Mouse (Mus musculus) kidney, adult 2 months (tissue): ENCODE data around the gene Met. TPM values are rescaled to one million over a fixed set of nuclear protein-coding genes. Genes with fewer than 3 reads are reported as not detected.
A peak's percentile ranks its signal among the peaks of the same experiment; 100 is the strongest.

ENCODE experiments used
- DNase-seq: peaks from one replicate; pipeline ENCODE4 v3.0.0; 2021
- H3K27ac ChIP-seq: fragments of 200-500 bp; 2 replicates; pipeline ENCODE4 v1.5.1; 2012; ENCODE audit warnings: low read depth, low read length, control low read depth, inconsistent platforms; ENCODE audit not compliant: insufficient read depth
- H3K27me3 ChIP-seq: fragments of 200-500 bp; replicated peaks from 2 replicates; pipeline ENCODE4 v1.6.1; 2012; ENCODE audit warnings: mild to moderate bottlenecking, moderate library complexity, low read length, inconsistent platforms; ENCODE audit not compliant: control insufficient read depth, insufficient read depth
- H3K36me3 ChIP-seq: fragments of 200-500 bp; 2 replicates; pipeline ENCODE4 v1.6.1; 2012; ENCODE audit warnings: mild to moderate bottlenecking, moderate library complexity, low read length, inconsistent platforms; ENCODE audit not compliant: control insufficient read depth, insufficient read depth
- H3K4me1 ChIP-seq: fragments of 200-500 bp; 2 replicates; pipeline ENCODE4 v1.6.1; 2011; ENCODE audit warnings: low read length; ENCODE audit not compliant: control insufficient read depth, insufficient read depth
- H3K4me3 ChIP-seq: fragments of 200-500 bp; 2 replicates; pipeline ENCODE4 v1.5.1; 2011; ENCODE audit warnings: mild to moderate bottlenecking, low read depth, low read length, control low read depth; ENCODE audit not compliant: insufficient read depth
- CTCF ChIP-seq: fragments of 200-500 bp; conservative IDR thresholded peaks from 2 replicates; pipeline ENCODE4 v1.5.1; 2011; ENCODE audit warnings: low read depth, mild to moderate bottlenecking, control low read depth, low read length, moderate library complexity, mixed read lengths; ENCODE audit not compliant: insufficient read depth, insufficient read length
- POLR2A ChIP-seq: fragments of 200-500 bp; IDR thresholded peaks from one replicate; pipeline ENCODE4 v1.6.1; 2011; ENCODE audit warnings: low read depth, low read length, control low read depth
- WGBS: fragments of 180-500 bp; shearing (Covaris S2); methylation state at CpG from one replicate; pipeline ENCODE4 v1.1.7; 2018; 5-methylcytosine and 5-hydroxymethylcytosine counted together
- polyA plus RNA-seq: library from polyadenylated mRNA; depleted of rRNA; stranded (reverse); fragments of >200 nt; gene quantifications from 2 replicates; pipeline ENCODE4 v1.2.3, GENCODE M21; 2012

Gene Met
- polyA plus RNA-seq, 1 experiment, result 31.1 TPM

DNA sequence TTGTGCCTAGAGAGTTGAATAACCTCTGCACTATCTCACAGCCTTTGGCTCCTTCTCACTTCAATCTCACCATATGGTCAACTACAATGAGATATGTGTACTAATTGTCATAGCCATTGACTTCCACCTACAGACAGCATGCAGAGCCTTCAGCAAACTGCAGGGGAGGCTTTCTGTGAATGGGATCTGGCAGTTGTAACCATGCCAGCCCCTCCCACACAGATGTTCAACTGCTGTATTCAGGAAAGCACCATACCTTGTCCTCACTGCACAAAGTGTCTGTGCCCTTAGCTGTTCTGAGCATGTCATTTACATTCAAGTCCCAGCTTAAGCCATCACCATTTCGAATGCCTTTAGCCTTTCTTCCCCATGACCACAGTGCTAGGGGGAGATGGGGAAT, 14.2 kb downstream of the Met start:
- H3K27ac ChIP-seq, result no peak overlapping the region
- WGBS, result 87% methylated on average over 1 of the region's 1 CpGs
- no peaks in the 10 kb centered on the region for H3K36me3 ChIP-seq
- H3K27me3 ChIP-seq, result no peaks in the 10 kb centered on the region
- DNase-seq, result no peak
- H3K4me3 ChIP-seq, result no peak overlapping the region
- peaks cover 2% of the 10 kb centered on the region; the same call in 1 of the 2 replicates for H3K4me1 ChIP-seq
- TF ChIP-seq CTCF (no peak), POLR2A (no peak)

GRCm38 (mm10) chr6:17478252-17478651, 14.7 kb downstream of the Met start:
- Histone ChIP-seq H3K4me1 (peaks cover 2% of the 10 kb centered on the region; the same call in 1 of the 2 replicates), H3K36me3 (no peaks in the 10 kb centered on the region), H3K27me3 (no peaks in the 10 kb centered on the region), H3K4me3 (no peak overlapping the region), H3K27ac (no peak overlapping the region)
- DNase-seq, result no peak
- TF ChIP-seq POLR2A (no peak), CTCF (no peak)
- 93% methylated on average over 6 of the region's 6 CpGs for WGBS

DNA sequence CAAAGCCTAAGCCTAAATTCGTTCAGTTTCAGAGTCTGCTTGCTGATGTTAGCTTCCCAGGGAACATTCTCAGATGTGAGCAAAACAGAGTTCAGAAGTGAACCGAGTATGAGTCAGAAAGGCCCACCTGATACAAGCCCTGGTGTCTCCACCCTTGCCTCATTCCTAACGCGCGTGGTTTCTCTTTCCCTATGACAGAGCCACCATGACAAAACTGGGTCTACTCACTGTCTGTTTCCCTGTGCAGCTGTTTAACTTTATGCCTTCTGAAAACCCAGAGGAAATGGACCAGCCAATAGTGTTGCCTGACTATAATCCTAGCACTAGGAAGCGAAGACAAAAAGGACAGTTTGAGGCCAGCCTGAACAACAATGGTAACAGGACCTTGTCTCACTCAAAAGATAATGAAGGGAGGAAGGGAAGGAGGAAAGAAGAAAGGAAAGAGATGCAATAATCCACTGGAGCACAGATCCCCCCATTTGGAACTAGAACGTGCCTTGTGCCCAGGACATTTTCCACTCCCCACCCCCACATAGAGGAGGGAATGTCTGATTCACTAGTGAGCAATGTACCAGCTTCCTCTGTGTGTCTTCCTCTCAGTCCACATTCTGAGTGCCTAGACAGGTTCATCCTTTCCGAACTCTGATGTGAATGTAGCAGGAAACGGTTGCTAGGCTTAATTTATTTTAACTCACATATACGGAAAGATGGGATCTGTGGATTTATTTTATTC, 15.4 kb downstream of the Met start:
- Histone ChIP-seq H3K27me3 (no peaks in the 10 kb centered on the region), H3K36me3 (no peaks in the 10 kb centered on the region), H3K4me3 (no peak overlapping the region), H3K27ac (no peak overlapping the region), H3K4me1 (peaks cover 2% of the 10 kb centered on the region; the same call in 1 of the 2 replicates)
- 73% methylated on average over 10 of the region's 10 CpGs for WGBS
- no peak for TF ChIP-seq POLR2A
- TF ChIP-seq CTCF, result no peak
- DNase-seq, result no peak

DNA sequence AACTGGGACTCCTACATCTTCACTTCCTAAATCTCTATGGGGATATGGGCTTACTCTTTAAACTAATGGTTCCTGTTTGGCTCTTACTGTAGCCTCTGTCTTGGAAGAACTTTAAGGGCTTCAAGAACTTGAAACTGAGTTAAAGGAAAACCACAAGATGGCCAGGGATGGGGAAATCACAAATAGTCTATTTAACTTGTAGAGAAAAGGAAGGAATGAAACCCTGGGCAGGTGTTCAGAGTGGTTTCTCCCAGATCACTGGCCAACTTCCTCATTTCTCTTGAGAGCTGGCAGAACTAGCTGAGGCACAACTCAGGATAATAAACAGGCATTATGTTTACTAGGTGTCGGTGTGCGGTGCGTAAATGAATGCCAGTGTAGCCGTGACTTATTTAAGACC, 17.5 kb downstream of the Met start:
- Histone ChIP-seq H3K36me3 (no peaks in the 10 kb centered on the region), H3K4me1 (peaks cover 7% of the 10 kb centered on the region), H3K27ac (peak overlapping the region; percentile 8; the same call in 1 of the 2 replicates), H3K27me3 (no peaks in the 10 kb centered on the region), H3K4me3 (no peak overlapping the region)
- TF ChIP-seq POLR2A (no peak), CTCF (no peak)
- WGBS, result 70% methylated on average over 4 of the region's 4 CpGs
- no peak for DNase-seq

DNA sequence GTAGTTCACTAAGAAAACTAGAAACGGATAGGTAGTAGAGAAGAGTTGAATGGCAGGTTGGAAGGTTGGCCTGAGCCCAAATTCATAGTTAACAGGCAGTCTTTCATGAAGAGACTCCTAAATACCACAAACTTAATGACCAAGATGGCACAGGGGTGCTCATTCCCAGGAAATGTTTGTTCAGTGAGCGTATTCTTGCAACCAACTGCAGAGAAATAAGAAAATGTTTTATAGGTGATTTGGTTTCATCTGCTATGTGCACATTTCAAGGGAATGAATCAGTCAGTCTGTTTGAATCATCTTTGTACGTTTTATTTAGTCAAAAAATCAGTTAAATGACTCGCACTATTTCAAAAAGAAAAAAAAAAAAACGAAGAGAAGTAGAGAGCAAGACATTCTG, 21.6 kb downstream of the Met start:
- no peak overlapping the region for H3K4me3 ChIP-seq
- H3K27me3 ChIP-seq, result no peaks in the 10 kb centered on the region
- peak overlapping the region; percentile 56; the same call in 1 of the 2 replicates for H3K27ac ChIP-seq
- 67% methylated on average over 5 of the region's 5 CpGs for WGBS
- DNase-seq, result peak; percentile 30
- peaks cover 4% of the 10 kb centered on the region for H3K36me3 ChIP-seq
- peaks cover 13% of the 10 kb centered on the region for H3K4me1 ChIP-seq
- TF ChIP-seq POLR2A (no peak), CTCF (no peak)

DNA sequence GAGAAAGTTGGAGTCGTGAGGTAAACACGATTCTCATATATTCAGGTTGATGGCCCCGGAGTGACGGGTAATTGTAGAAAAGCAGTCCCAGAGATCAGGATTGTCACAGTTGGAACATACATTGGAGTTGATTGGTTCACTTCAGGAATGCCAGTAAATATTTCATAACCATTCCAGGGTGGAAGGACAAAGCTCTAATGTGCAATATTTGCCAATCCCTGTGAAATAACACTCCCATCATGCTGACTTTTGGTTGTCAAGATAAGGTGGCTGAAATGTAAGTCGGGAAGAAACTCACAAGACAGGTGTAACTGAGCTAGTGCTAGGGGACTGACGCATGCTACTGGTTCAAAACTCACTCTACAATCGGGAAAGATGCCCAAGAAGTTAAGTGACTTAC, 22.2 kb downstream of the Met start:
- H3K27me3 ChIP-seq, result no peaks in the 10 kb centered on the region
- peaks cover 4% of the 10 kb centered on the region for H3K36me3 ChIP-seq
- no peak for DNase-seq
- 93% methylated on average over 7 of the region's 7 CpGs for WGBS
- TF ChIP-seq POLR2A, result no peak
- TF ChIP-seq CTCF, result no peak
- peaks cover 14% of the 10 kb centered on the region for H3K4me1 ChIP-seq
- H3K27ac ChIP-seq, result peak overlapping the region; percentile 31; the same call in 1 of the 2 replicates
- H3K4me3 ChIP-seq, result no peak overlapping the region

DNA sequence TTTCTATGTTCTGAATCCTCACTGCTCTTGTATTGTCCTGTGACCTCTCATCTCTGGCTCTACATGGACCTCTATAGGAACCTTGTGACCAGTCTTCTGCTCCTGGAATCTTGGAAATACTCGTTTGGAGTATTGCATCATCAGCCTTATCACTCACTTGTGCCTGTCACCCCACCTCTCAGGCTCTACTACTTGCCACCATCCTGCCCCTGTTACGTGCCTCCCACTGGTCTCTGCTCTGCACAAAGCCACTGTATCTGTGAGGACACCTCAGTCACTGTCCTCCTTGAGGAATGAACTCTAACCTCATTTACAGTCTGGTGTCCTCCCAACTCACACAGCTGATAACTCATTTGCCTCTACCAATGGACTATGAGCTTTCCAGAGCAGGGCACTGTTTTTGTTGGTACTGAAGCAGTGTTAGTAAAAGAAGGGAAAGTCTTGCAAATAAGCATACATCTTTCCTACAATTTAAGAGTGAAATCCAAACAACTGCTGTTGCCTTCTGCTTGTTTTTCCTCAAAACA, 24.8 kb downstream of the Met start:
- Histone ChIP-seq H3K27ac (0 out of 2 replicates have a peak overlapping the region, but pooled peaks have one; percentile 32), H3K4me1 (peaks cover 22% of the 10 kb centered on the region), H3K27me3 (no peaks in the 10 kb centered on the region), H3K36me3 (peaks cover 7% of the 10 kb centered on the region), H3K4me3 (no peak overlapping the region)
- 42% methylated on average over 2 of the region's 2 CpGs for WGBS
- no peak for TF ChIP-seq POLR2A
- no peak for TF ChIP-seq CTCF
- DNase-seq, result peak; percentile 51
